Mouse (Mus musculus) lung, embryonic 16.5 days (tissue): ENCODE data around the gene Pou2f3. TPM values are rescaled to one million over a fixed set of nuclear protein-coding genes. Genes with fewer than 3 reads are reported as not detected.

ENCODE experiments used
- ATAC-seq: fragments of 200-750 bp; cut with Nextera tagmentation; 2 replicates; pipeline ENCODE4 v1.8.0; 2017; ENCODE audit warnings: low read depth, mild to moderate bottlenecking, moderate library complexity
- H3K27ac ChIP-seq: fragments of 300-500 bp; sonication (generic); 2 replicates; pipeline ENCODE4 v1.5.1; 2014; ENCODE audit warnings: mild to moderate bottlenecking, control low read depth, low read length
- H3K27me3 ChIP-seq: fragments of 300-500 bp; sonication (generic); 2 replicates; pipeline ENCODE4 v1.6.1; 2014; ENCODE audit warnings: low read depth, low read length, mixed read lengths; ENCODE audit not compliant: control insufficient read depth, insufficient read depth
- H3K36me3 ChIP-seq: fragments of 300-500 bp; sonication (generic); 2 replicates; pipeline ENCODE4 v1.6.1; 2014; ENCODE audit warnings: low read length; ENCODE audit not compliant: control insufficient read depth, insufficient read depth
- H3K4me1 ChIP-seq: fragments of 300-500 bp; sonication (generic); replicated peaks from 2 replicates; pipeline ENCODE4 v1.6.1; 2014; ENCODE audit warnings: low read length, mixed read lengths; ENCODE audit not compliant: control insufficient read depth, insufficient read depth
- H3K4me2 ChIP-seq: fragments of 300-500 bp; sonication (generic); 2 replicates; pipeline ENCODE4 v1.6.1; 2014; ENCODE audit warnings: low read depth, low read length, control low read depth
- H3K4me3 ChIP-seq: fragments of 300-500 bp; sonication (generic); 2 replicates; pipeline ENCODE4 v1.5.1; 2014; ENCODE audit warnings: mild to moderate bottlenecking, low read length, control low read depth
- H3K9ac ChIP-seq: fragments of 300-500 bp; sonication (generic); 2 replicates; pipeline ENCODE4 v1.6.1; 2014; ENCODE audit warnings: low read length, control low read depth
- H3K9me3 ChIP-seq: fragments of 300-500 bp; sonication (generic); 2 replicates; pipeline ENCODE4 v1.6.1; 2016; ENCODE audit warnings: low read length; ENCODE audit not compliant: control insufficient read depth
- WGBS: fragments of 180-500 bp; shearing (Covaris S2); extraction: QIAGEN DNeasy Blood & Tissue Kit; methylation state at CpG from one replicate; pipeline ENCODE4 v1.1.7; 2014; 5-methylcytosine and 5-hydroxymethylcytosine counted together
- polyA plus RNA-seq: library from polyadenylated mRNA; unstranded; fragments of >200 nt; fragmentation: Nextera tagmentation; extraction: Ambion mirVana; gene quantifications from 2 replicates; pipeline ENCODE4 v1.2.1, GENCODE M21; 2015

Gene Pou2f3
- polyA plus RNA-seq, 1 experiment from 2014 or later: 0.13 TPM

GRCm38 (mm10) chr9:43105664-43106361 is 104.4 kb downstream of the Pou2f3 start:
- Histone ChIP-seq H3K27me3 (no peaks in the 10 kb centered on the region), H3K36me3 (no peaks in the 10 kb centered on the region), H3K4me1 (peaks cover 29% of the 10 kb centered on the region), H3K9ac (peak overlapping the region; percentile 96), H3K27ac (peak overlapping the region; percentile 94), H3K9me3 (no peaks in the 10 kb centered on the region), H3K4me2 (peak overlapping the region; percentile 82), H3K4me3 (peak overlapping the region; percentile 90)
- WGBS: under 1% methylated on average over 64 of the region's 91 CpGs
- ATAC-seq: peak; percentile 83

- WGBS: under 1% methylated on average over 38 of the region's 40 CpGs
- Histone ChIP-seq H3K27me3 (no peaks in the 10 kb centered on the region), H3K9ac (peak overlapping the region; percentile 96), H3K9me3 (no peaks in the 10 kb centered on the region), H3K4me1 (peaks cover 29% of the 10 kb centered on the region), H3K4me2 (peak overlapping the region; percentile 82), H3K27ac (peak overlapping the region; percentile 94), H3K4me3 (peak overlapping the region; percentile 90), H3K36me3 (no peaks in the 10 kb centered on the region)
- ATAC-seq: no peak
Observed at GRCm38 (mm10) chr9:43104873-43105663, 105.1 kb downstream of the Pou2f3 start.

GRCm38 (mm10) chr9:43104526-43104872 is 105.7 kb downstream of the Pou2f3 start:
- H3K9ac ChIP-seq: peak overlapping the region; percentile 96
- peak overlapping the region; percentile 90 for H3K4me3 ChIP-seq
- whole genome bisulfite sequencing: under 1% methylated on average over 4 of the region's 4 CpGs
- H3K9me3 ChIP-seq: no peaks in the 10 kb centered on the region
- H3K4me2 ChIP-seq: peak overlapping the region; percentile 82
- H3K4me1 ChIP-seq: peaks cover 29% of the 10 kb centered on the region
- no peak for ATAC-seq
- H3K36me3 ChIP-seq: no peaks in the 10 kb centered on the region
- H3K27me3 ChIP-seq: no peaks in the 10 kb centered on the region
- H3K27ac ChIP-seq: no peak overlapping the region

- Histone ChIP-seq H3K9me3 (no peaks in the 10 kb centered on the region), H3K27ac (no peak overlapping the region), H3K4me1 (peaks cover 29% of the 10 kb centered on the region), H3K4me2 (peak overlapping the region; percentile 82), H3K27me3 (no peaks in the 10 kb centered on the region), H3K4me3 (peak overlapping the region; percentile 90), H3K9ac (peak overlapping the region; percentile 59), H3K36me3 (no peaks in the 10 kb centered on the region)
- 15% methylated on average over 4 of the region's 4 CpGs for WGBS
- no peak for ATAC-seq
Observed at GRCm38 (mm10) chr9:43103675-43104299, 106.4 kb downstream of the Pou2f3 start.

GRCm38 (mm10) chr9:43102931-43103330 is 107.2 kb downstream of the Pou2f3 start:
- H3K27me3 ChIP-seq: no peaks in the 10 kb centered on the region
- H3K4me3 ChIP-seq: peak overlapping the region; percentile 25
- H3K9ac ChIP-seq: peak overlapping the region; percentile 50
- WGBS: 57% methylated on average over 2 of the region's 2 CpGs
- H3K4me2 ChIP-seq: peak overlapping the region; percentile 82
- H3K27ac ChIP-seq: no peak overlapping the region
- no peaks in the 10 kb centered on the region for H3K36me3 ChIP-seq
- no peaks in the 10 kb centered on the region for H3K9me3 ChIP-seq
- no peak for ATAC-seq
- H3K4me1 ChIP-seq: peaks cover 29% of the 10 kb centered on the region

- Histone ChIP-seq H3K27ac (peak overlapping the region; percentile 64), H3K4me3 (peak overlapping the region; percentile 25), H3K27me3 (no peaks in the 10 kb centered on the region), H3K9me3 (no peaks in the 10 kb centered on the region), H3K4me1 (peaks cover 24% of the 10 kb centered on the region), H3K36me3 (no peaks in the 10 kb centered on the region), H3K9ac (peak overlapping the region; percentile 42; the same call in 1 of the 2 replicates), H3K4me2 (peak overlapping the region; percentile 82)
- ATAC-seq: no peak
- 47% methylated on average over 8 of the region's 8 CpGs for WGBS
Observed at GRCm38 (mm10) chr9:43101936-43102595, 108.1 kb downstream of the Pou2f3 start.

- peaks cover 20% of the 10 kb centered on the region for H3K4me1 ChIP-seq
- H3K27ac ChIP-seq: no peak overlapping the region
- H3K4me3 ChIP-seq: no peak overlapping the region
- no peaks in the 10 kb centered on the region for H3K36me3 ChIP-seq
- no peaks in the 10 kb centered on the region for H3K9me3 ChIP-seq
- H3K4me2 ChIP-seq: no peak overlapping the region
- ATAC-seq: no peak
- 31% methylated on average over 4 of the region's 4 CpGs for WGBS
- no peaks in the 10 kb centered on the region for H3K27me3 ChIP-seq
- no peak overlapping the region for H3K9ac ChIP-seq
Observed at GRCm38 (mm10) chr9:43098922-43099321, 111.2 kb downstream of the Pou2f3 start.

- Histone ChIP-seq H3K4me3 (no peak overlapping the region), H3K27ac (no peak overlapping the region), H3K36me3 (no peaks in the 10 kb centered on the region), H3K9me3 (no peaks in the 10 kb centered on the region), H3K27me3 (no peaks in the 10 kb centered on the region), H3K4me1 (peaks cover 17% of the 10 kb centered on the region), H3K4me2 (no peak overlapping the region), H3K9ac (no peak overlapping the region)
- 72% methylated on average over 3 of the region's 3 CpGs for WGBS
- no peak for ATAC-seq
Observed at GRCm38 (mm10) chr9:43097801-43098557, 112.2 kb downstream of the Pou2f3 start.
